Comparison of ENCODE assay signal across 8 mouse cellular contexts in genomic region chr1:60098024-60098781, GRCm38 (mm10). TPM values are rescaled to one million over a fixed set of nuclear protein-coding genes. Genes with fewer than 3 reads are reported as not detected.
DNase-seq lines count a peak whose midpoint lies in the region; ATAC-seq lines count a peak whose summit lies in the region.

Carf (plus strand) TSS chr1:60098247.
Wdr12 (minus strand) TSS chr1:60098645.

- intact Hi-C loops in gastrocnemius, postnatal 14 days (cut with DNase I; ENCODE audit: low total_unique reads), result no loop called here
- intact Hi-C loops in left cerebral cortex, postnatal 10 days (cut with DNase I), result no loop called here

- peak; percentile 81 for ATAC-seq in inflammation-experienced regulatory T-cells, adult 6 months
- peak; percentile 92 for ATAC-seq in megakaryocyte-erythroid progenitor cell, adult 5-6 weeks (replicated peaks; ENCODE audit: low FRiP score, low TSS enrichment, poor library complexity, severe bottlenecking)

- peak; percentile 97 to 99 for DNase-seq in adrenal gland, adult (ENCODE audit: inconsistent age in 2 of 2, low spot score in 1 of 2)
- peak; percentile 98 for DNase-seq in embryo, embryonic 10.5 days (ENCODE audit: low spot score)
- DNase-seq in gastrocnemius, postnatal 14 days, result peak; percentile 97
- peak; percentile 97 to 98 for DNase-seq in left cerebral cortex, postnatal 10 days (ENCODE audit: extremely low spot score in 1 of 2, low spot score in 2 of 2)
- DNase-seq in right cerebral cortex, postnatal 25 days, result peak; percentile 98
- peak; percentile 93 to 96 for DNase-seq in urinary bladder, postnatal 4 days (ENCODE audit: low spot score in 2 of 2)

RNA-seq across cellular contexts. Expression of gene Carf, which starts in this region (rescaled TPM):
- 1 to 10 TPM; 4.9 to 5.4 TPM for total RNA-seq in gastrocnemius, postnatal 14 days (2021)
- 10 to 100 TPM in 1 of 3 experiments, 1 to 10 TPM in 2; 5.3 to 11.9 (median 6.7) TPM for polyA plus RNA-seq in inflammation-experienced regulatory T-cells, adult 6 months (2017; shearing (Covaris generic))
- 10 to 100 TPM; 26.7 to 27.1 TPM for total RNA-seq in left cerebral cortex, postnatal 10 days (2021)
- 11.1 and 17.5 TPM in 2 replicates for total RNA-seq in megakaryocyte-erythroid progenitor cell, adult 5-6 weeks (2014; fragmentation: Nextera tagmentation)
- total RNA-seq in megakaryocyte-erythroid progenitor cell, adult 5-6 weeks (2017), result 15.7 and 19.0 TPM in 2 replicates

RNA-seq across cellular contexts. Expression of gene Wdr12, which starts in this region (rescaled TPM):
- total RNA-seq in gastrocnemius, postnatal 14 days (2021), result 10 to 100 TPM; 11.7 to 13.6 TPM
- polyA plus RNA-seq in inflammation-experienced regulatory T-cells, adult 6 months (2017; shearing (Covaris generic)), result 10 to 100 TPM; 36.9 to 48.5 (median 46.8) TPM
- total RNA-seq in left cerebral cortex, postnatal 10 days (2021), result 10 to 100 TPM; 27.1 to 33.0 TPM
- 77.4 and 91.1 TPM in 2 replicates for total RNA-seq in megakaryocyte-erythroid progenitor cell, adult 5-6 weeks (2014; fragmentation: Nextera tagmentation)
- total RNA-seq in megakaryocyte-erythroid progenitor cell, adult 5-6 weeks (2017), result 138 and 179 TPM in 2 replicates

Comparison
In these comparisons a context has a peak if more than half of its experiments do, and no peak if none do; other contexts are left out.
1. Peak in every context shown above with its lines: DNase-seq and ATAC-seq.